Mouse (Mus musculus) midbrain, postnatal 0 days (tissue): Measurements from ENCODE around the gene Rpl39l. TPM values are rescaled to one million over a fixed set of nuclear protein-coding genes. Genes with fewer than 3 reads are reported as not detected.
"Not testable (repeated sequence)": the region's sequence is repeated elsewhere in the genome, so short reads cannot be mapped to it uniquely, and the experiment has no call there.

Experiments
- ATAC-seq: fragments of 200-750 bp; cut with Nextera tagmentation; 2 replicates; pipeline ENCODE4 v1.8.0; 2017; ENCODE audit warnings: moderate number of reproducible peaks, mild to moderate bottlenecking, moderate TSS enrichment, moderate library complexity; ENCODE audit not compliant: low FRiP score
- DNase-seq: peaks from one replicate; pipeline ENCODE4 v3.0.0-alpha.2; 2015; ENCODE audit warnings: low spot score
- H3K27ac ChIP-seq: fragments of 300-500 bp; sonication (generic); 2 replicates; pipeline ENCODE4 v1.5.1; 2014; ENCODE audit warnings: low read depth, mild to moderate bottlenecking, low read length, mixed read lengths
- H3K27me3 ChIP-seq: fragments of 300-500 bp; sonication (generic); 2 replicates; pipeline ENCODE4 v1.6.1; 2014; ENCODE audit warnings: low read length, control low read depth, mixed read lengths; ENCODE audit not compliant: insufficient read depth
- H3K36me3 ChIP-seq: fragments of 300-500 bp; sonication (generic); 2 replicates; pipeline ENCODE4 v1.6.1; 2014; ENCODE audit warnings: low read length, control low read depth, mixed read lengths; ENCODE audit not compliant: insufficient read depth
- H3K4me1 ChIP-seq: fragments of 300-500 bp; sonication (generic); 2 replicates; pipeline ENCODE4 v1.6.1; 2014; ENCODE audit warnings: mild to moderate bottlenecking, control low read depth, antibody characterized with exemption, low read length, mixed read lengths; ENCODE audit not compliant: insufficient read depth
- H3K4me2 ChIP-seq: fragments of 300-500 bp; sonication (generic); 2 replicates; pipeline ENCODE4 v1.6.1; 2014; ENCODE audit warnings: low read depth, mild to moderate bottlenecking, low read length, mixed read lengths; ENCODE audit not compliant: poor library complexity, severe bottlenecking
- H3K4me3 ChIP-seq: fragments of 300-500 bp; sonication (generic); 2 replicates; pipeline ENCODE4 v1.5.1; 2014; ENCODE audit warnings: low read depth, mild to moderate bottlenecking, low read length, moderate library complexity
- H3K9ac ChIP-seq: fragments of 300-500 bp; sonication (generic); replicated peaks from 2 replicates; pipeline ENCODE4 v1.6.1; 2014; ENCODE audit warnings: mild to moderate bottlenecking, low read length, moderate library complexity, mixed read lengths; ENCODE audit not compliant: poor library complexity, severe bottlenecking
- H3K9me3 ChIP-seq: fragments of 300-500 bp; sonication (generic); 2 replicates; pipeline ENCODE4 v1.6.1; 2016; ENCODE audit warnings: low read length, control low read depth
- CTCF ChIP-seq: IDR thresholded peaks from 2 replicates; pipeline ENCODE4 v1.5.1; 2016; ENCODE audit warnings: antibody characterized with exemption, mild to moderate bottlenecking
- WGBS: fragments of 180-500 bp; shearing (Covaris S2); extraction: QIAGEN DNeasy Blood & Tissue Kit; methylation state at CpG from one replicate; pipeline ENCODE4 v1.1.7; 2014; 5-methylcytosine and 5-hydroxymethylcytosine counted together
- polyA plus RNA-seq: library from polyadenylated mRNA; unstranded; fragments of >200 nt; fragmentation: Nextera tagmentation; extraction: Ambion mirVana; gene quantifications from 2 replicates; pipeline ENCODE4 v1.2.1, GENCODE M21; 2015
- total RNA-seq: library from RNA; depleted of rRNA; stranded (reverse); fragments of >200 nt; gene quantifications from 2 replicates; pipeline ENCODE4 v1.2.3, GENCODE M21; 2014

Rpl39l gene
- total and polyA plus RNA-seq, 2 experiments from 2014 or later = not detected

- DNase-seq (no peak), ATAC-seq (no peak)
- WGBS = 93% methylated on average over 4 of the region's 4 CpGs
- Histone ChIP-seq H3K4me3 (no peak overlapping the region), H3K27me3 (no peaks in the 10 kb centered on the region), H3K36me3 (no peaks in the 10 kb centered on the region), H3K9me3 (no peaks in the 10 kb centered on the region), H3K27ac (no peak overlapping the region), H3K9ac (no peak overlapping the region), H3K4me2 (no peak overlapping the region), H3K4me1 (no peaks in the 10 kb centered on the region)
- TF ChIP-seq CTCF = no peak
Observed at GRCm38 (mm10) chr16:10171276-10171675, 1.2 kb downstream of the Rpl39l start.

- Histone ChIP-seq H3K4me2 (no peak overlapping the region), H3K27me3 (no peaks in the 10 kb centered on the region), H3K9me3 (no peaks in the 10 kb centered on the region), H3K4me1 (no peaks in the 10 kb centered on the region), H3K9ac (no peak overlapping the region), H3K27ac (no peak overlapping the region), H3K4me3 (no peak overlapping the region), H3K36me3 (no peaks in the 10 kb centered on the region)
- 87% methylated on average over 3 of the region's 3 CpGs for WGBS
- TF ChIP-seq CTCF = no peak
- DNase-seq (no peak), ATAC-seq (no peak)
Observed at GRCm38 (mm10) chr16:10172179-10172820, 2.3 kb downstream of the Rpl39l start.

- not testable (repeated sequence) for H3K9me3 ChIP-seq, H3K4me3 ChIP-seq, H3K27ac ChIP-seq, H3K4me1 ChIP-seq, H3K27me3 ChIP-seq, H3K9ac ChIP-seq, H3K36me3 ChIP-seq, DNase-seq, ATAC-seq, H3K4me2 ChIP-seq
- 98% methylated on average over 10 of the region's 10 CpGs for WGBS
Observed at GRCm38 (mm10) chr16:10187461-10187860, 17.4 kb downstream of the Rpl39l start.

GRCm38 (mm10) chr16:10192679-10193506, 22.9 kb downstream of the Rpl39l start, which contains the start of gene Atf7ip2:
TSS of gene Atf7ip2 (plus strand) at chr16:10192712.
- H3K27ac ChIP-seq = no peak within 1 kb of the TSS
- no peak for TF ChIP-seq CTCF
- H3K36me3 ChIP-seq = no peaks in the 10 kb centered on the region
- under 1% methylated on average over 55 of the region's 63 CpGs for WGBS
- ATAC-seq (peak; percentile 94), DNase-seq (peak; percentile 89)
- no peaks in the 10 kb centered on the region for H3K4me1 ChIP-seq
- H3K4me3 ChIP-seq = peak within 1 kb of the TSS; percentile 61
- H3K4me2 ChIP-seq = peak within 1 kb of the TSS; percentile 96
- no peaks in the 10 kb centered on the region for H3K27me3 ChIP-seq
- H3K9me3 ChIP-seq = 0 out of 2 replicates have a peak, but pooled peaks cover 3% of the 10 kb centered on the region
- peak within 1 kb of the TSS; percentile 52 for H3K9ac ChIP-seq

- Histone ChIP-seq H3K4me3 (no peak overlapping the region), H3K9ac (no peak overlapping the region), H3K27me3 (no peaks in the 10 kb centered on the region), H3K4me2 (no peak overlapping the region), H3K27ac (no peak overlapping the region), H3K9me3 (no peaks in the 10 kb centered on the region), H3K4me1 (no peaks in the 10 kb centered on the region), H3K36me3 (no peaks in the 10 kb centered on the region)
- WGBS = 85% methylated on average over 1 of the region's 1 CpGs
- no peak for TF ChIP-seq CTCF
- ATAC-seq (no peak), DNase-seq (no peak)
Observed at GRCm38 (mm10) chr16:10208777-10209176, 38.8 kb downstream of the Rpl39l start.

- H3K4me1 ChIP-seq, H3K4me3 ChIP-seq, H3K9me3 ChIP-seq, H3K36me3 ChIP-seq, H3K27ac ChIP-seq, H3K9ac ChIP-seq, ATAC-seq, H3K4me2 ChIP-seq, DNase-seq, H3K27me3 ChIP-seq: not testable (repeated sequence)
- 90% methylated on average over 1 of the region's 1 CpGs for WGBS
Observed at GRCm38 (mm10) chr16:10216366-10216765, 46.3 kb downstream of the Rpl39l start.

GRCm38 (mm10) chr16:10217020-10217419, 47.0 kb downstream of the Rpl39l start:
- 90% methylated on average over 2 of the region's 2 CpGs for WGBS
- not testable (repeated sequence) for H3K4me3 ChIP-seq, H3K4me2 ChIP-seq, ATAC-seq, DNase-seq, H3K27me3 ChIP-seq, H3K36me3 ChIP-seq, H3K4me1 ChIP-seq, H3K9me3 ChIP-seq, H3K9ac ChIP-seq, H3K27ac ChIP-seq
